Mouse (Mus musculus): ENCODE results near the gene Ptpn3.

DNA sequence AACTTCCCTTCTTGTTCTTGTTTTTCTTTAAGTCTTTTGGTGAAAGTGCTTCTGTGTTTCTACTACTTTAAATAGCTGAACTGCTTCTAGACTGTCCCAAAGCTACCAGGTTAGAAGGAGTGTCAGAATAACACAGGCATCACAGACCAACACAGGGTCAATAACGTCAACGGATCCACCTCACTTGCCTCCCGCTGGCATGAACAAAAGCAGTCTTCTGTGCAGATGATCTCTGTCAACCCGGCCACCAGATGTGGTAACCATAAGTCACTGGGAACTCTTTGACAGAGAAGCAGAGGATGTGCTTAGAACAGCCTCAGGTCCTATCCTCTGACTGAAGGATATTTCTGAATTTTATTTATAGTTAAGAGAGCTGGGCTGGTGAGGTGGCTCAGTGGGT is 65.9 kb downstream of the Ptpn3 start:
- TF ChIP-seq CTCF (IDR thresholded peaks at IDR 0.05; ENCODE audit: low read depth) (no peak), EP300 (optimal IDR thresholded peaks at IDR 0.05) (no peak)
